ENCODE assay signal across 1 mouse cellular context in genomic region chr3:89411490-89412393, GRCm38 (mm10).
TF ChIP-seq lines count a peak whose summit lies in the region.

Flad1 (minus strand) TSS chr3:89411870.

TF ChIP-seq in CH12.LX, 34 proteins besides CTCF, POLR2A, EP300 and RAD21 (continued from another document):
- TF ChIP-seq MEF2A (IDR thresholded peaks at IDR 0.05; ENCODE audit: borderline replicate concordance, low read depth, low read length) = no peak; the same call in 1 of the 2 replicates
- peak; percentile 27; the same call in 1 of the 2 replicates for TF ChIP-seq MAZ (IDR thresholded peaks at IDR 0.05; ENCODE audit: low read depth, low read length)
- TF ChIP-seq CHD2 (IDR thresholded peaks at IDR 0.05; ENCODE audit: low read length) = peak; percentile 99
- no peak for TF ChIP-seq PAX5 (IDR thresholded peaks at IDR 0.05; ENCODE audit: low read length)
- TF ChIP-seq UBTF (IDR thresholded peaks at IDR 0.05; ENCODE audit: low read depth, low read length) = no peak
- TF ChIP-seq MXI1 (IDR thresholded peaks at IDR 0.05; ENCODE audit: low read depth, low read length) = peak; percentile 91
- no peak for TF ChIP-seq SMC3 (IDR thresholded peaks at IDR 0.05; ENCODE audit: low read depth, low read length)
- TF ChIP-seq JUN (IDR thresholded peaks at IDR 0.05; ENCODE audit: insufficient read depth, low read depth, low read length) = no peak
- no peak for TF ChIP-seq ZNF384 (IDR thresholded peaks at IDR 0.05; ENCODE audit: low read depth, low read length)
- no peak for TF ChIP-seq ETS1 (conservative IDR thresholded peaks at IDR 0.05; ENCODE audit: low read depth, low read length)
